In genomic region chr7:126491973-126492372, GRCm38 (mm10) we compare ENCODE assay signal across 23 mouse cellular contexts. TPM values are rescaled to one million over a fixed set of nuclear protein-coding genes. Genes with fewer than 3 reads are reported as not detected.
DNase-seq lines count a peak whose midpoint lies in the region; ATAC-seq and TF ChIP-seq lines count a peak whose summit lies in the region.
"Had no signal": no experiment of that assay in that cellular context is flagged by ENCODE, and none has a peak within 500 bp of the region (broad histone marks: within the 10 kb centered on the region; RNA-seq: fewer than 3 reads in every experiment).

No protein-coding gene starts in this region.

- H3K9me3 ChIP-seq in E14TG2a.4 (ENCODE audit: low read length): no peaks in the 10 kb centered on the region
- no peaks in the 10 kb centered on the region for H3K9me3 ChIP-seq in ES-E14 (ENCODE audit: control insufficient read depth, insufficient read depth, low read depth, low read length)
- H3K9me3 ChIP-seq in intestine, postnatal 0 days (ENCODE audit: control insufficient read depth): no peaks in the 10 kb centered on the region
- H3K9me3 ChIP-seq: heart, embryonic 13.5 days; limb, embryonic 15.5 days; stomach, embryonic 15.5 days had no signal

- H3K27me3 ChIP-seq in E14TG2a.4 (ENCODE audit: insufficient read depth, low read length): no peaks in the 10 kb centered on the region
- no peaks in the 10 kb centered on the region for H3K27me3 ChIP-seq in intestine, postnatal 0 days (replicated peaks; ENCODE audit: control insufficient read depth, insufficient read depth, low read length)
- H3K27me3 ChIP-seq: heart, embryonic 13.5 days; limb, embryonic 15.5 days; stomach, embryonic 15.5 days had no signal

- H3K4me3 ChIP-seq in E14TG2a.4 (replicated peaks; ENCODE audit: low read length) (0 out of 2 replicates have a peak overlapping the region, but pooled peaks have one; percentile 17), ES-E14 (ENCODE audit: insufficient read depth in 1 of 2, low read depth in 1 of 2, low read length in 2 of 2, poor library complexity in 1 of 2, severe bottlenecking in 1 of 2) (no peak overlapping the region)
- H3K4me3 ChIP-seq in intestine, postnatal 0 days (ENCODE audit: low read depth, low read length): no peak overlapping the region
- H3K4me3 ChIP-seq: heart, embryonic 13.5 days; limb, embryonic 15.5 days; stomach, embryonic 15.5 days had no signal

- H3K9ac ChIP-seq in ES-E14 (ENCODE audit: insufficient read depth, low read depth, low read length, poor library complexity, severe bottlenecking): peak overlapping the region; percentile 14; the same call in 1 of the 2 replicates
- H3K9ac ChIP-seq in intestine, postnatal 0 days (ENCODE audit: low read depth, low read length): no peak overlapping the region
- H3K9ac ChIP-seq: heart, embryonic 13.5 days; limb, embryonic 15.5 days; liver, postnatal 0 days; stomach, embryonic 15.5 days had no signal

- in situ Hi-C loops in ES-E14 (cut with MboI; ENCODE audit: low sequenced_read_pairs in 2 of 2, unreplicated experiment in 2 of 2): no loop called here

- ATAC-seq in intestine, postnatal 0 days: no peak
- ATAC-seq: activated CD4-positive, CD25-positive, alpha-beta regulatory T cell, adult 4 months; hindbrain, embryonic 16.5 days; intestine, embryonic 16.5 days; liver, postnatal 0 days had no signal

- H3K27ac ChIP-seq in ES-E14 (ENCODE audit: insufficient read depth, low read depth, low read length, poor library complexity, severe bottlenecking): peak overlapping the region; percentile 26; the same call in 1 of the 2 replicates
- H3K27ac ChIP-seq in intestine, postnatal 0 days (ENCODE audit: low read depth, low read length): no peak overlapping the region
- H3K27ac ChIP-seq: heart, embryonic 13.5 days; limb, embryonic 15.5 days; stomach, embryonic 15.5 days had no signal

- peaks cover 89% of the 10 kb centered on the region for H3K36me3 ChIP-seq in E14TG2a.4 (ENCODE audit: insufficient read depth, low read length)
- peaks cover 73% of the 10 kb centered on the region for H3K36me3 ChIP-seq in ES-E14 (ENCODE audit: control insufficient read depth, insufficient read depth, low read length, poor library complexity, severe bottlenecking)
- peaks cover 64% of the 10 kb centered on the region for H3K36me3 ChIP-seq in intestine, postnatal 0 days (ENCODE audit: control insufficient read depth, insufficient read depth)

- peak; percentile 49 to 54 for DNase-seq in kidney, postnatal 4 days
- DNase-seq in kidney, postnatal 25 days: no peak
- DNase-seq in ES-E14 (ENCODE audit: low read depth, low spot score): no peak
- DNase-seq in mesoderm, embryonic 11.5 days (ENCODE audit: low read depth, low spot score): peak; percentile 23
- DNase-seq in layer of hippocampus, adult 11-12 months (ENCODE audit: low spot score): no peak
- DNase-seq: adrenal gland, postnatal 10 days; embryo, embryonic 11 days; gastrocnemius, postnatal 14 days; heart, adult 18-20 months; heart, postnatal 36 days; liver, postnatal 0 days; lung, postnatal 10 days; right cerebral cortex, postnatal 25 days; thymus, adult 18-20 months had no signal

- H3K4me1 ChIP-seq in E14TG2a.4 (replicated peaks; ENCODE audit: low read depth, low read length) (peaks cover 57% of the 10 kb centered on the region), ES-E14 (ENCODE audit: control insufficient read depth in 2 of 2, insufficient read depth in 2 of 2, low read length in 2 of 2, poor library complexity in 1 of 2) (peaks cover 2 to 10% of the 10 kb centered on the region in 2 experiments; a peak in 1 of 4 replicates)
- H3K4me1 ChIP-seq in intestine, postnatal 0 days (replicated peaks; ENCODE audit: control insufficient read depth, insufficient read depth, low read length): no peaks in the 10 kb centered on the region

- no peak for TF ChIP-seq CTCF in E14TG2a.4 (conservative IDR thresholded peaks at IDR 0.05; ENCODE audit: low read length)
- no peak for TF ChIP-seq CTCF in intestine, postnatal 0 days (IDR thresholded peaks at IDR 0.05; ENCODE audit: low read depth)

- WGBS in intestine, postnatal 0 days: 38% methylated on average over 11 of the region's 11 CpGs

- no peak overlapping the region for H3K4me2 ChIP-seq in intestine, postnatal 0 days (replicated peaks; ENCODE audit: low read depth)
- H3K4me2 ChIP-seq: heart, embryonic 13.5 days; limb, embryonic 15.5 days; stomach, embryonic 15.5 days had no signal

TF ChIP-seq in ES-E14, 5 proteins besides CTCF, POLR2A, EP300 and RAD21:
- TF ChIP-seq HCFC1 (IDR thresholded peaks at IDR 0.05; ENCODE audit: borderline replicate concordance, insufficient read depth, low read length) (no peak), CHD2 (IDR thresholded peaks at IDR 0.05; ENCODE audit: low read depth, low read length) (no peak), MAFK (IDR thresholded peaks at IDR 0.05; ENCODE audit: insufficient read depth, low read depth, low read length) (no peak), ZC3H11A (IDR thresholded peaks at IDR 0.05; ENCODE audit: borderline replicate concordance, low read depth, low read length) (no peak), ZNF384 (IDR thresholded peaks at IDR 0.05; ENCODE audit: low read depth, low read length) (no peak)

RNA-seq across cellular contexts. Expression of gene Tufm, which starts 4.8 kb away (rescaled TPM):
- 125 and 133 TPM in 2 replicates for total RNA-seq in ES-E14 (2012; rRNA removed)
- 70.3 and 76.5 TPM in 2 replicates for polyA plus RNA-seq in intestine, postnatal 0 days (2015; fragmentation: Nextera tagmentation; extraction: Ambion mirVana)

RNA-seq across cellular contexts. Expression of gene Atxn2l, which starts 11.3 kb away (rescaled TPM):
- total RNA-seq in ES-E14 (2012; rRNA removed): 72.3 and 80.1 TPM in 2 replicates
- polyA plus RNA-seq in intestine, postnatal 0 days (2015; fragmentation: Nextera tagmentation; extraction: Ambion mirVana): 19.4 and 22.0 TPM in 2 replicates

RNA-seq across cellular contexts. Expression of gene Sh2b1, which starts 16.7 kb away (rescaled TPM):
- total RNA-seq in ES-E14 (2012; rRNA removed): 20.3 and 22.5 TPM in 2 replicates
- polyA plus RNA-seq in intestine, postnatal 0 days (2015; fragmentation: Nextera tagmentation; extraction: Ambion mirVana): 23.6 and 23.8 TPM in 2 replicates

RNA-seq across cellular contexts. Expression of gene Atp2a1, which starts 29.1 kb away (rescaled TPM):
- 0.11 and 0.27 TPM in 2 replicates for total RNA-seq in ES-E14 (2012; rRNA removed)
- 0.05 and 0.24 TPM in 2 replicates for polyA plus RNA-seq in intestine, postnatal 0 days (2015; fragmentation: Nextera tagmentation; extraction: Ambion mirVana)
- polyA plus RNA-seq: forebrain, embryonic 11.5 days had no signal

Comparison
In these comparisons a context has a peak if more than half of its experiments do, and no peak if none do; other contexts are left out.
1. DNase-seq: peak in kidney, postnatal 4 days (2 of 2) and mesoderm, embryonic 11.5 days (single experiment); none in kidney, postnatal 25 days (0 of 2), ES-E14 (single experiment) and layer of hippocampus, adult 11-12 months (single experiment).